Comparison of ENCODE assay signal across 8 mouse cellular contexts in genomic region chr17:63575316-63576007, GRCm38 (mm10).
DNase-seq lines count a peak whose midpoint lies in the region; ATAC-seq and TF ChIP-seq lines count a peak whose summit lies in the region.

No protein-coding gene starts in this region.

- DNase-seq in limb, embryonic 10.5 days (ENCODE audit: low spot score): no peak
- peak; percentile 89 for DNase-seq in brain, adult 2 months (ENCODE audit: low read depth, low spot score)
- DNase-seq in forebrain, embryonic 14.5 days (ENCODE audit: low spot score): peak; percentile 91
- DNase-seq in kidney, adult 2 months: peak; percentile 53
- peak; percentile 10 to 36 for DNase-seq in left cerebral cortex, postnatal 36 days (ENCODE audit: low spot score in 2 of 2)
- DNase-seq in right cerebral cortex, adult 2 months (ENCODE audit: low spot score in 2 of 2): peak; percentile 54 to 67
- no peak for DNase-seq in T-cell, adult 2 months (ENCODE audit: low spot score)

- no peak overlapping the region for H3K4me2 ChIP-seq in limb, embryonic 13.5 days (replicated peaks)
- no peak overlapping the region for H3K4me2 ChIP-seq in forebrain, embryonic 14.5 days (ENCODE audit: low read length)

- no peaks in the 10 kb centered on the region for H3K4me1 ChIP-seq in limb, embryonic 13.5 days
- H3K4me1 ChIP-seq in limb, embryonic 10.5 days: no peaks in the 10 kb centered on the region
- H3K4me1 ChIP-seq in forebrain, embryonic 14.5 days (ENCODE audit: control insufficient read depth, insufficient read depth, low read length): no peaks in the 10 kb centered on the region
- no peaks in the 10 kb centered on the region for H3K4me1 ChIP-seq in kidney, adult 2 months (ENCODE audit: control insufficient read depth, insufficient read depth, low read length)

- no peak for TF ChIP-seq POLR2A in kidney, adult 2 months (IDR thresholded peaks at IDR 0.05; ENCODE audit: low read depth, low read length)

- 49% methylated on average over 4 of the region's 4 CpGs for WGBS in limb, embryonic 13.5 days
- WGBS in limb, embryonic 10.5 days: 74% methylated on average over 4 of the region's 4 CpGs
- WGBS in forebrain, embryonic 14.5 days: 62% methylated on average over 4 of the region's 4 CpGs
- WGBS in kidney, adult 2 months: 77% methylated on average over 4 of the region's 4 CpGs

- no peaks in the 10 kb centered on the region for H3K9me3 ChIP-seq in limb, embryonic 13.5 days
- no peaks in the 10 kb centered on the region for H3K9me3 ChIP-seq in limb, embryonic 10.5 days (replicated peaks)
- no peaks in the 10 kb centered on the region for H3K9me3 ChIP-seq in forebrain, embryonic 14.5 days (replicated peaks; ENCODE audit: control insufficient read depth, low read length)

- H3K36me3 ChIP-seq in limb, embryonic 13.5 days: no peaks in the 10 kb centered on the region
- no peaks in the 10 kb centered on the region for H3K36me3 ChIP-seq in limb, embryonic 10.5 days
- H3K36me3 ChIP-seq in forebrain, embryonic 14.5 days (ENCODE audit: control insufficient read depth, insufficient read depth, low read length): no peaks in the 10 kb centered on the region
- H3K36me3 ChIP-seq in kidney, adult 2 months (ENCODE audit: control insufficient read depth, insufficient read depth, low read length): no peaks in the 10 kb centered on the region

- H3K27me3 ChIP-seq in limb, embryonic 13.5 days: no peaks in the 10 kb centered on the region
- no peaks in the 10 kb centered on the region for H3K27me3 ChIP-seq in limb, embryonic 10.5 days (ENCODE audit: low read depth, poor library complexity, severe bottlenecking)
- no peaks in the 10 kb centered on the region for H3K27me3 ChIP-seq in forebrain, embryonic 14.5 days (replicated peaks; ENCODE audit: control insufficient read depth, insufficient read depth, low read length)
- H3K27me3 ChIP-seq in kidney, adult 2 months (replicated peaks; ENCODE audit: control insufficient read depth, insufficient read depth, low read length): no peaks in the 10 kb centered on the region

- intact Hi-C loops in left cerebral cortex, postnatal 36 days (cut with DNase I): loop anchor here (10.0 kb wide), 2 partner anchors 799 to 1979 kb away; no protein-coding TSS in a partner anchor

- no peak overlapping the region for H3K27ac ChIP-seq in limb, embryonic 13.5 days
- H3K27ac ChIP-seq in limb, embryonic 10.5 days: no peak overlapping the region
- H3K27ac ChIP-seq in forebrain, embryonic 14.5 days (ENCODE audit: low read depth, low read length): no peak overlapping the region
- no peak overlapping the region for H3K27ac ChIP-seq in kidney, adult 2 months (ENCODE audit: insufficient read depth, low read depth, low read length)

- peak; percentile 57; the same call in 1 of the 2 replicates for ATAC-seq in limb, embryonic 13.5 days (ENCODE audit: low FRiP score, low read depth)
- peak; percentile 84 for ATAC-seq in forebrain, embryonic 14.5 days

- no peak overlapping the region for H3K9ac ChIP-seq in limb, embryonic 13.5 days
- no peak overlapping the region for H3K9ac ChIP-seq in forebrain, embryonic 14.5 days (ENCODE audit: low read length)

- no peak overlapping the region for H3K4me3 ChIP-seq in limb, embryonic 13.5 days
- no peak overlapping the region for H3K4me3 ChIP-seq in limb, embryonic 10.5 days
- H3K4me3 ChIP-seq in forebrain, embryonic 14.5 days (ENCODE audit: low read depth, low read length): no peak overlapping the region
- no peak overlapping the region for H3K4me3 ChIP-seq in kidney, adult 2 months (ENCODE audit: insufficient read depth, low read depth, low read length)

- peak; percentile 47 for TF ChIP-seq CTCF in kidney, adult 2 months (conservative IDR thresholded peaks at IDR 0.05; ENCODE audit: insufficient read depth, insufficient read length, low read depth, low read length)

Comparison
In these comparisons a context has a peak if more than half of its experiments do, and no peak if none do; other contexts are left out.
1. DNase-seq: peak in brain, adult 2 months (single experiment), forebrain, embryonic 14.5 days (single experiment), kidney, adult 2 months (single experiment), left cerebral cortex, postnatal 36 days (2 of 2) and right cerebral cortex, adult 2 months (2 of 2); none in limb, embryonic 10.5 days (single experiment) and T-cell, adult 2 months (single experiment).